Mouse (Mus musculus) forebrain, embryonic 15.5 days (tissue): ENCODE data around the gene Mapk3. TPM values are rescaled to one million over a fixed set of nuclear protein-coding genes. Genes with fewer than 3 reads are reported as not detected.

Experiments used
- ATAC-seq: fragments of 200-750 bp; cut with Nextera tagmentation; replicated peaks from 2 replicates; pipeline ENCODE4 v1.8.0; 2017; ENCODE audit warnings: mild to moderate bottlenecking, moderate TSS enrichment, moderate library complexity
- H3K27ac ChIP-seq: fragments of 300-500 bp; sonication (generic); replicated peaks from 2 replicates; pipeline ENCODE4 v1.5.1; 2015; ENCODE audit warnings: mild to moderate bottlenecking, inconsistent platforms
- H3K27me3 ChIP-seq: fragments of 300-500 bp; sonication (generic); 2 replicates; pipeline ENCODE4 v1.6.1; 2015; ENCODE audit warnings: inconsistent platforms
- H3K36me3 ChIP-seq: fragments of 300-500 bp; sonication (generic); 2 replicates; pipeline ENCODE4 v1.6.1; 2015; ENCODE audit warnings: mild to moderate bottlenecking, inconsistent platforms
- H3K4me1 ChIP-seq: fragments of 300-500 bp; sonication (generic); 2 replicates; pipeline ENCODE4 v1.6.1; 2015; ENCODE audit warnings: inconsistent platforms
- H3K4me2 ChIP-seq: fragments of 300-500 bp; sonication (generic); replicated peaks from 2 replicates; pipeline ENCODE4 v1.6.1; 2015; ENCODE audit warnings: mild to moderate bottlenecking, inconsistent platforms
- H3K4me3 ChIP-seq: fragments of 300-500 bp; sonication (generic); 2 replicates; pipeline ENCODE4 v1.5.1; 2015; ENCODE audit warnings: mild to moderate bottlenecking, inconsistent platforms
- H3K9ac ChIP-seq: fragments of 300-500 bp; sonication (generic); replicated peaks from 2 replicates; pipeline ENCODE4 v1.6.1; 2015; ENCODE audit warnings: mild to moderate bottlenecking, inconsistent platforms
- H3K9me3 ChIP-seq: fragments of 300-500 bp; sonication (generic); 2 replicates; pipeline ENCODE4 v1.6.1; 2016; ENCODE audit warnings: inconsistent platforms
- WGBS: fragments of 180-500 bp; shearing (Covaris S2); methylation state at CpG from one replicate; pipeline ENCODE4 v1.1.7; 2015; ENCODE audit warnings: mixed read lengths; 5-methylcytosine and 5-hydroxymethylcytosine counted together
- polyA plus RNA-seq: library from polyadenylated mRNA; unstranded; fragments of >200 nt; fragmentation: Nextera tagmentation; extraction: Ambion mirVana; gene quantifications from 2 replicates; pipeline ENCODE4 v1.2.1, GENCODE M21; 2015

The Mapk3 gene
- polyA plus RNA-seq, 1 experiment from 2014 or later: 101 TPM

DNA sequence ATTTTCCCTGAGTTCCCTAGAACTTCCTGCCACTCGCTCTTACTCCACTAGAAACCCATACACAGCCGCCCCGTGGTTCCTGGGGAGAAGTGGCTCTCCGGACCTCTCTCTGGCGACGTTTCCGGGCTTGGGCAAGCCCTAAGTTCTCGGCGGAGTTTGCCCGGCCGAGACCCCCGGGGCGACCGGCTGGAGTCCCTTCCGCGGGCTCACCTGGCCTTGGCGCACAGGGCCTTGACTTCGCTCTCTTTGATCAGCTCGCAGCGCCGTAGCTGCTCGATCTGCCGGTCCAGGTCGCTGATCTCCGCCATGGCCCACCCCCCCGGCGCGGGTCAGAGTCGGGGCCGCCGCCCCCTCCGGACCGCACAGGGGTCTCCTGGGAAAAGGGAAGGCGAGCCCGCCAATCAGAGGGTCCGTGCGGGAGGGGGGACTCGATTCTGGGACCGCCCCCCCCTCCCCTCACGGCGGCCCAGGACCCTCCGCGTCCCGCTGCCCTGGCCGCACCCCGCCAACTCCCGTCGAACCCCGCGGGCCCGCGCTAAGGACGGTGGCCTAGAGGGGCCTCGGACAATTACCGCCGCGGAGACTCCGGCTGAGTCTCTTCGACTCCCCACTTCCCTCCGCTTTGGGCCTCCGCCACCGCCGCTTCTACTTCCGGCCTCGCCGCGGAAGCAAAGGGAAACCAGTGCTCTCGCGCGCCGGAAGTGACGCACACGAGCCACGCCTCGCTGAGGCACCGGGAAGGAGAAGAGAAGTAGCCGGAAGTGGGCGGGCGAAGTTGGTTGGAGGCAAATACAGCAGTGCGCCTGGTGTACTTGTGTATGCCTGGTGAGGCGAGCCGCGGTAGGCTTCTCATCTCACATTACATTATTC is 32.7 kb downstream of the Mapk3 start, which contains the start of gene Ppp4c:
Gene Ppp4c (minus strand): TSS at position 646 of the 870 bp plus-strand sequence.
- H3K4me1 ChIP-seq: peaks cover 34% of the 10 kb centered on the region
- peak within 1 kb of the TSS; percentile 93 for H3K4me2 ChIP-seq
- peak within 1 kb of the TSS; percentile 90 for H3K9ac ChIP-seq
- peak; percentile 97 for ATAC-seq
- H3K27ac ChIP-seq: peak within 1 kb of the TSS; percentile 95
- no peaks in the 10 kb centered on the region for H3K27me3 ChIP-seq
- WGBS: under 1% methylated on average over 79 of the region's 83 CpGs
- peak within 1 kb of the TSS; percentile 93 for H3K4me3 ChIP-seq
- no peaks in the 10 kb centered on the region for H3K9me3 ChIP-seq
- peaks cover 53% of the 10 kb centered on the region for H3K36me3 ChIP-seq

DNA sequence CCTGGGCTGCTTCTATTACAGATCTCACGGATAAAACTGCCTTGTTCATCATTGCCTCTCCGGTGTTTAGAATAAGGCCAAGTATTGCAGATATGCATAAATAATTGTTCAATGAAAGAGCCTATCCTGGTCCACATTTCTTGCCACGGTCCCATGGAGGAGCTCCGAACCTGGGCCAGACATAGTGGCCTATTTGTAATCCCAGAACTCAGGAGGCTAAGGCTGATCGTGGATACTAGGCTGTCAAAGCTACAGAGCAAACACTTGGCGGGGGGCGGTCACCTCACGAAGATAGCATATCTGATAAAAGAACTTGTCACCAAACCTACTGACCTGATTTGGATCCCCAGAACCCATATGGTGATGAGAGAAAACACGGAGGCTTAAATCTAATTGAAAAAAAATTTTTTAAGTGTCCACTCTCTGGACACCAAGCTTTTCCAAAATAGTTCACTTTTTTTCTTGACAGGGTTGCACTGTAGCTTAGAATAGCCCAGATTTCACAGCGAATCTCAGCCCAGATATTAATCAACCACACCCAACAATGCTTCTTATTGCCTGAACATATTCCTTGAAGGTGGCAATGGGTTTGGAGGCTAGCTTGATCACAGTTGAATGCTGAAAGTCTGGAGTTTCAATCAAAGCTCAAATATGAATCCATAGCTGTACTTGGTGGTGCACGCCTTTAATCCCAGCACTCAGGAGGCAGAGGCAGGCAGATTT is 33.5 kb downstream of the Mapk3 start:
- peak; percentile 44 for ATAC-seq
- Histone ChIP-seq H3K27me3 (no peaks in the 10 kb centered on the region), H3K9me3 (no peaks in the 10 kb centered on the region), H3K4me2 (peak overlapping the region; percentile 93), H3K9ac (peak overlapping the region; percentile 90), H3K4me1 (peaks cover 42% of the 10 kb centered on the region), H3K36me3 (peaks cover 45% of the 10 kb centered on the region), H3K4me3 (peak overlapping the region; percentile 93), H3K27ac (peak overlapping the region; percentile 95)
- 31% methylated on average over 11 of the region's 11 CpGs for WGBS

DNA sequence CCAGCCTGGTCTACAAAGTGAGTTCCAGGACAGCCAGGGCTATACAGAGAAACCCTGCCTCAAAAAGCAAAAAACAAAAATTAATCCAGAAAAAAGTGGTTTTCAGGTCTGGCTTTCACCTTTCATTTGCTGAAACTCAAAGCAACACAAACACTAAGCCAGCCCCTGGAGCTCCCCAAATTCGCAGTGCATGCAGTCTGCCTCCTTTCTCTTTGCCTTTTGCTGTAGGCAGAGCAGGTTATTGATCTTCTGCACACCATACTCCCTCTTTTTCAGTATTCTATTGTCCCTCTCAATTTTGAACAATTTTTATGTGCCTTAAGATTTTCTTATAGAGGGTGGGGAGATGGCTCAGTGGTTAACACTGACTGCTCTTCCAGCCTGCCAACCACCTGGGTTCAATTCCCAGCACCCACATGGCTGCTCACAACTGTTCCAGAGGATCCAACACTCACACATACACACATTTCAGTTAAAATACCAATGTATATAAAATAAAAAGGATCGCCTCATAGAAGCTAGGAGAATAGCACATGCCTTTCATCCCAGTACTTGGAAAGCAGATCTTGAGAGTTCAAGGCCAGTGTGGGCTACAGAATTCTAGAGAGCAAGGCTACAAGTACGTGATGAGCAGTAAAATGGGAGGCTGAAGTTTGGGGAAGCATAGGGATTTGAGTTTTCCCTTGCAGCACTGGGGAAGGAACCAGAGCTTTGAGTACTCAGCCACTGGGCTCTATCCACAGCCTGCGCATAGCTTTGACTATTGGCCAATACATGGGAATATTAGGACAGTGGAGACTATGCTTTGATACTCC is 34.3 kb downstream of the Mapk3 start:
- H3K4me3 ChIP-seq: no peak overlapping the region
- ATAC-seq: no peak
- H3K36me3 ChIP-seq: peaks cover 38% of the 10 kb centered on the region
- no peak overlapping the region for H3K9ac ChIP-seq
- H3K4me1 ChIP-seq: peaks cover 49% of the 10 kb centered on the region
- 0 out of 2 replicates have a peak overlapping the region, but pooled peaks have one; percentile 95 for H3K27ac ChIP-seq
- 74% methylated on average over 4 of the region's 4 CpGs for WGBS
- H3K9me3 ChIP-seq: no peaks in the 10 kb centered on the region
- H3K4me2 ChIP-seq: no peak overlapping the region; the same call in 1 of the 2 replicates
- no peaks in the 10 kb centered on the region for H3K27me3 ChIP-seq

DNA sequence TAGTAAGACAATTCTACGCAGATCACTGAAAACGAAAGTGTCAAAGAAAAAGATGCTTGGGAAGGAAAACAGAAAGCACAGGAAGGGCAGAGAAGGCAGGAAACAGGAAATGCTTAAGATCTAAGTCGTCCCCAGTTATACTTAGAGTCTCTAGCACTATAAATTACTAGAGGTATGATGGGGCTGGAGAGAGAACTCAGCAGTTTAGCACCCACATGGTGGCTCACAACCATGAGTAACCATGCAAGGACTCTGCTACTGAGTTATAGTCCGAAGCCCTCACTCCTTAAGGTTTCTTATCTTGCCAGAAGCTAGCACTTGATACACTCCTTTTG is 34.8 kb downstream of the Mapk3 start:
- Histone ChIP-seq H3K4me2 (no peak overlapping the region), H3K9ac (no peak overlapping the region), H3K4me1 (peaks cover 49% of the 10 kb centered on the region), H3K4me3 (no peak overlapping the region), H3K9me3 (no peaks in the 10 kb centered on the region), H3K36me3 (peaks cover 32% of the 10 kb centered on the region), H3K27ac (no peak overlapping the region), H3K27me3 (no peaks in the 10 kb centered on the region)
- WGBS: 81% methylated on average over 4 of the region's 4 CpGs
- ATAC-seq: no peak

DNA sequence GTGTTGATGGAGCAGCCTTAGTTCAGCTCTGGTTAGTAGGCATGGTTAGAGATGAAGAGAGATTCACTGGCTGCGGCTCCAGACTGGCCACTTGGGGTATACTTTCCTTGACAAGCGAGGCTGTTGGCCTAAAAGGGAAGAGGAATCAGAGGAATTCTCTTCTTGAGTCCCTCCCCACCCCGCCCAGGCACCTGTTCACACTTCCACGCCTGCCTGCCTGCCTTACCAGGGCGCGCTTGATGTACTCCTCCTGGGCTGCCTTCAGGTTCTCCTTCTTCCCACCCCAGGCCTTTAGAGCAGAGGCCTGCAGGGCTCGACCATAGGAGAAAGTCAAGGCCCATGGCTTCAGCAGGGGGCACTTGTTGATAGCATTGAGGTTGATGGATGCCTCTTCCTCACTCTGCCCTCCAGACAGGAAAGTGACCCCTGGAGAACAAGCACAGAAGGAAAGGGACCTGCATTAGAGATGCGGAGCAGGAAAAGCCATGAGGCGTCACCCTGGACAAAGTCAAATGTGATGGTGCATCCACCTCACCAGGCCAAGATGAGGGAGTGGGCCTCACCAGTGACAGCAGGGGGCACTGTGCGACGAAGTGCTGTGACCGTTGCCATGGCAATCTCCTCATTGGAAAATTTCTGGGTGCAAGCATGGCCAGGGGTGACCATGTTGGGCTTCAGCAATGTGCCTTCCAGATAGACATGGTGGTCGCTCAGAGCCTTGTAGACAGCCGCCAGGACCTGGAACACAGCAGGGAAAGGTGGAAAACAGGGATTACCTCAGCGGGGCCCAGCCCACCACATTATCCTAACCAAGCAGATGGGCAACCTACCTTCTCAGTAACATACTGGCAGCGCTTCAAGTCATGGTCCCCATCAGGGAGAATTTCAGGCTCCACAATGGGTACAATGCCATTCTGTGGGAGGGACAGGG is 36.3 kb downstream of the Mapk3 start:
- H3K9ac ChIP-seq: no peak overlapping the region
- no peak overlapping the region for H3K4me2 ChIP-seq
- no peak for ATAC-seq
- H3K4me1 ChIP-seq: peaks cover 55% of the 10 kb centered on the region
- no peak overlapping the region for H3K4me3 ChIP-seq
- H3K36me3 ChIP-seq: peaks cover 28% of the 10 kb centered on the region
- no peak overlapping the region for H3K27ac ChIP-seq
- no peaks in the 10 kb centered on the region for H3K27me3 ChIP-seq
- no peaks in the 10 kb centered on the region for H3K9me3 ChIP-seq
- 76% methylated on average over 16 of the region's 16 CpGs for WGBS

DNA sequence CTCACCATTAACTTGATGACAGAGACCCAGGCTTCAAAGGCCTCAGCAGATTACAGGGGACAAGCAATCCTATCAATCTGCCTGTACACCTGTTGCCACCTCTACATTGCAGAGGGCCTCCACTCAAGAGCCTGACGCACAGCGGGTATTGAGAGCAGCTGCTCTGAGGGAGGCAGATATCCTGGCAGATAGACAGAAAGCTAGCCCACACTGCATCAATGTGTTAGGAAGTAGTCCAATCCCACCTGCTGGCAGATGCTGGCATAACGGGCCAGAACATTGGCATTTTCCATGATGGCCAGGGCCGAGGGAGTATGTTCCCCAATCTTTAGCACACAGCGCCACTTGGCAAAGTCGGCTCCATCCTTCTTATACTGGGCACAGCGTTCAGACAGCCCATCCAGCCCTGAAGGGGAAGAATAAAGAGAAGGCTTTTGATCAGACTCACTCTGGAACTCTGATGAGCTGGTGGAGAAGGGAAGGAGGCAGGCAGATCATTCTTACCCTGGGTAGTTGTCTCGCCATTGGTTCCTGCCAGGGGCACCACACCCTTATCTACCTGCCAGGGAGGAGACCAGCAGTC is 37.0 kb downstream of the Mapk3 start:
- Histone ChIP-seq H3K4me3 (0 out of 2 replicates have a peak overlapping the region, but pooled peaks have one; percentile 58), H3K9me3 (no peaks in the 10 kb centered on the region), H3K4me1 (peaks cover 48% of the 10 kb centered on the region), H3K9ac (0 out of 2 replicates have a peak overlapping the region, but pooled peaks have one; percentile 66), H3K27me3 (no peaks in the 10 kb centered on the region), H3K4me2 (no peak overlapping the region), H3K27ac (no peak overlapping the region), H3K36me3 (peaks cover 28% of the 10 kb centered on the region)
- ATAC-seq: no peak
- 67% methylated on average over 8 of the region's 8 CpGs for WGBS

DNA sequence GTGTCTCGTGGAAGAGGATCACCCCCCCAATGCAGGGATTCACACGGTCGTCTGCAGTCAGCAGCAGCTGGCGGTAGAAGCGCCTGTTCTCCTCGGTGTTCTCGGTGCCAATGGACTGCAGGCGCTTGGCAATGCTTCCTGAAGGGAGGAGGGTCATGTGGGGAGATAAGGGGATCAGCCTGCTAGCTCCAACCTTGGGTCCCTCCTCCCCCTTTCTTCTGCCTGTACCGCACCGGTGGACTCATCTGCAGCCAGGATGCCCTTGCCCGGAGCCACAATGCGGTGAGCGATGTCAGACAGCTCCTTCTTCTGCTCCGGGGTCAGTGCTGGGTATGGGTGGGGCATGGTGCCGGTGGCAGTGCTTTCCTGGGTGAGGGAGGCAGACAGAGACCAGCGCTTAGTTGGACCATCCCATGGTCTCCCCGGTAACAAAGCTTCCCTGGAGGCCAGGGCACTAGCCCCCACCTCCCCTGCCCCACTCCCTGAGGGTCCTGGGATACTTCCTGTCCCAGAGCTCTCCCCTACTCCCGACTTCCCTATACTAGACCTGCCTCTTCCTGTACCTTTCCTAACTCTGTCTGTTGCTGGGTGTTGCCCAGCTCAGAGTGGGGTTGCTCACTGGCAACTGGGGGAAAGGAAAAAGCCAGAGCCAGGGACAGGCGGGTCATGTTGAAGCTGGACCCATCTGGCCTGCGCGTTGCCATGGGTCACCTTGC is 38.2 kb downstream of the Mapk3 start, which contains the start of gene Fam57b:
Gene Fam57b (plus strand): TSS at position 258 of the 716 bp plus-strand sequence.
- Histone ChIP-seq H3K27me3 (no peaks in the 10 kb centered on the region), H3K4me1 (peaks cover 44% of the 10 kb centered on the region), H3K4me3 (peak within 1 kb of the TSS; percentile 58), H3K36me3 (peaks cover 28% of the 10 kb centered on the region), H3K9me3 (no peaks in the 10 kb centered on the region), H3K27ac (peak within 1 kb of the TSS; percentile 93), H3K4me2 (peak within 1 kb of the TSS; percentile 88), H3K9ac (peak within 1 kb of the TSS; percentile 66)
- 25% methylated on average over 21 of the region's 21 CpGs for WGBS
- no peak for ATAC-seq

DNA sequence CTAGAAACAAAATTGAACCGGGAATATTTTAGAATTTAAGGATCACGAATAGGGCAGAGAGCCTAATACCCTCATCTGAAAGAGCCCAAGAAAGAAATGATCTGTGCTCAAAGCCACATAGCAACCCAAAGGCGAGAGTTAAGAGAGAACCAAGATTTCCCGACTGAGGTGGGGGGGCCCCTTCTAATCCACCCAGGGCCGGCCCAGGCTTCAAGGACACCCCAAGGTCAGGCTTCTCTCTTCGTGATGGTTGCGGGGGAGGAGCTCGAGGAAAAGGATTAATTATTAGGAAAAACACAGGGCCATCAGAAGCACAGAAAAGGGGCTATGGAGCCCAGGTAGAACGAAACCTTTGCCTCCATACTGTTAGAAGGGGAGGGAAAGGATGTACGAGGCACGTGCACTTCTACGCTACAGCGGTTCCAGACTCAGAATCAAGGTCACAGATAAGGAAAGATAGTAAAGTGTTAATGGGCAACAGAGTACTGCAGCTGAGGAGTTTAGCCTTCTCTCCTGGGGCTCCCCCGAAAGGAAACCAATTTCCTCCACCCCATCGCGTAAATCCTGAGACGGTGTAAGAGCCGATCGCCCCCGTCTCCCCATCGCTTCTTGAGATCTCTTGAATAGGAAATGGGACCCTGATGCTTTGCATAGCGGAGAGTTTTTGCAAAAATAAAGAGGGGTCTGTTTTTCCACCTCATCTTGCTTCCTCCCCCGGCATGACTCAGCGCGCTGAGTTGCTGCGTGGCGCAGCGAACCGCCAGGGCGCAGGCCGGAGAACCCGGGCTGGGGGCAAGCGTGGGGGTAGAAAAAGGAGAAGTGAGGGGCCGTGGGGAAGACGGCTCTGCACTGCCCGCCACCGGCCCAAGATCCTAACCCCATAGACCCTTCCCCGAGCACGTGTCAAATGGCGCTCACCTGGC is 39.0 kb downstream of the Mapk3 start:
- Histone ChIP-seq H3K9me3 (no peaks in the 10 kb centered on the region), H3K4me2 (peak overlapping the region; percentile 88), H3K4me1 (peaks cover 37% of the 10 kb centered on the region), H3K27me3 (no peaks in the 10 kb centered on the region), H3K9ac (peak overlapping the region; percentile 66), H3K27ac (peak overlapping the region; percentile 93), H3K36me3 (peaks cover 28% of the 10 kb centered on the region), H3K4me3 (peak overlapping the region; percentile 58)
- no peak for ATAC-seq
- under 1% methylated on average over 40 of the region's 40 CpGs for WGBS

DNA sequence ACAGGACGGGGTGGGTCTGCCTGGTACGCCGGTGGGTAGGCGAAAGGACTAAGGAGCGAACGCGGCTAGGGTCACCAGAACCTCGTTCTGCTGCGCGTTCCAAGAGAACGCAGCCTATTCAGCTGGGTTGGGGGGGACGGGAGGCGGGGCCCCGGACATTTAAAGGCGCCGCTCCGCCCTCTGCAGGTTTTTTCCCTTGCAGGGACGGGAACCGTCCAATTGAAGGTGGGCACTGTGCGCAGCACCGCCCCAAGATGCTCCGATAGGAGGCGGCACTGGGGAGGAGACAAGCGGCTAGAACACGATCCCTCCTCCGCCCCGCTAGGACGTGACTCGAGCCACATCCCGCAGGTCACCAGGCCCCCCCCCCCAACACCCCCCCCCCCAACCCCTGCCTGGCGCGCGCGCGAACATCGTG is 39.7 kb downstream of the Mapk3 start:
- H3K36me3 ChIP-seq: peaks cover 28% of the 10 kb centered on the region
- peak overlapping the region; percentile 72 for H3K9ac ChIP-seq
- peaks cover 37% of the 10 kb centered on the region for H3K4me1 ChIP-seq
- peak; percentile 97 for ATAC-seq
- H3K4me3 ChIP-seq: peak overlapping the region; percentile 58
- H3K27me3 ChIP-seq: no peaks in the 10 kb centered on the region
- 1% methylated on average over 32 of the region's 36 CpGs for WGBS
- no peaks in the 10 kb centered on the region for H3K9me3 ChIP-seq
- peak overlapping the region; percentile 93 for H3K27ac ChIP-seq
- H3K4me2 ChIP-seq: peak overlapping the region; percentile 88
